Comparison of ENCODE assay signal across 8 mouse cellular contexts in genomic region chr8:90956390-90956789, GRCm38 (mm10).
DNase-seq lines count a peak whose midpoint lies in the region; ATAC-seq and TF ChIP-seq lines count a peak whose summit lies in the region.

No protein-coding gene starts in this region.

- H3K27ac ChIP-seq in layer of hippocampus, adult 2 months, result peak overlapping the region; percentile 97
- no peak overlapping the region for H3K27ac ChIP-seq in intestine, postnatal 0 days (ENCODE audit: low read depth, low read length)
- H3K27ac ChIP-seq in neural tube, embryonic 14.5 days (ENCODE audit: low read depth, low read length), result 0 out of 2 replicates have a peak overlapping the region, but pooled peaks have one; percentile 13

- no peaks in the 10 kb centered on the region for H3K27me3 ChIP-seq in intestine, postnatal 0 days (replicated peaks; ENCODE audit: control insufficient read depth, insufficient read depth, low read length)
- no peaks in the 10 kb centered on the region for H3K27me3 ChIP-seq in neural tube, embryonic 14.5 days (ENCODE audit: control insufficient read depth, insufficient read depth, low read length)

- no peaks in the 10 kb centered on the region for H3K36me3 ChIP-seq in intestine, postnatal 0 days (ENCODE audit: control insufficient read depth, insufficient read depth)
- no peaks in the 10 kb centered on the region for H3K36me3 ChIP-seq in neural tube, embryonic 14.5 days (ENCODE audit: control insufficient read depth, insufficient read depth, low read length)

- no peak overlapping the region for H3K9ac ChIP-seq in intestine, postnatal 0 days (ENCODE audit: low read depth, low read length)
- peak overlapping the region; percentile 47 for H3K9ac ChIP-seq in neural tube, embryonic 14.5 days (replicated peaks; ENCODE audit: low read depth, low read length)

- H3K4me1 ChIP-seq in intestine, postnatal 0 days (replicated peaks; ENCODE audit: control insufficient read depth, insufficient read depth, low read length), result 0 out of 2 replicates have a peak, but pooled peaks cover 4% of the 10 kb centered on the region
- H3K4me1 ChIP-seq in neural tube, embryonic 14.5 days (ENCODE audit: control insufficient read depth, insufficient read depth, low read length), result peaks cover 32% of the 10 kb centered on the region

- no peak for TF ChIP-seq CTCF in layer of hippocampus, adult 2 months (conservative IDR thresholded peaks at IDR 0.05)
- TF ChIP-seq CTCF in intestine, postnatal 0 days (IDR thresholded peaks at IDR 0.05; ENCODE audit: low read depth), result no peak

- H3K9me3 ChIP-seq in intestine, postnatal 0 days (ENCODE audit: control insufficient read depth), result no peaks in the 10 kb centered on the region
- no peaks in the 10 kb centered on the region for H3K9me3 ChIP-seq in neural tube, embryonic 14.5 days (ENCODE audit: control insufficient read depth, low read length)

- no peak for DNase-seq in layer of hippocampus, adult 2 months (ENCODE audit: low spot score in 2 of 2)
- no peak for DNase-seq in layer of hippocampus, adult 8-10 months (ENCODE audit: low spot score in 2 of 2)
- DNase-seq in spleen, adult 12 weeks (ENCODE audit: low spot score), result no peak
- DNase-seq in B cell, adult 2 months, result no peak
- no peak for DNase-seq in adrenal gland, postnatal 4 days (ENCODE audit: low spot score in 2 of 2)

- H3K4me3 ChIP-seq in layer of hippocampus, adult 2 months, result peak overlapping the region; percentile 82
- H3K4me3 ChIP-seq in intestine, postnatal 0 days (ENCODE audit: low read depth, low read length), result peak overlapping the region; percentile 13; the same call in 1 of the 2 replicates
- peak overlapping the region; percentile 64 for H3K4me3 ChIP-seq in neural tube, embryonic 14.5 days (ENCODE audit: low read depth, low read length)

- peak; percentile 33 for ATAC-seq in erythroblast, adult 5-6 weeks (replicated peaks; ENCODE audit: low FRiP score, poor library complexity, severe bottlenecking)
- no peak for ATAC-seq in intestine, postnatal 0 days
- no peak for ATAC-seq in neural tube, embryonic 14.5 days (ENCODE audit: low read depth)

- peak overlapping the region; percentile 49 for H3K4me2 ChIP-seq in intestine, postnatal 0 days (replicated peaks; ENCODE audit: low read depth)
- H3K4me2 ChIP-seq in neural tube, embryonic 14.5 days (ENCODE audit: low read depth, low read length), result peak overlapping the region; percentile 56

- WGBS in intestine, postnatal 0 days, result 56% methylated on average over 9 of the region's 9 CpGs
- 26% methylated on average over 9 of the region's 9 CpGs for WGBS in neural tube, embryonic 14.5 days

Comparison
In these comparisons a context has a peak if more than half of its experiments do, and no peak if none do; other contexts are left out.
1. H3K4me3 ChIP-seq: peak in every context shown above with its lines; median percentile 82 in layer of hippocampus, adult 2 months; 64 in neural tube, embryonic 14.5 days; 13 in intestine, postnatal 0 days.